Mouse (Mus musculus): ENCODE data around the gene Akap12. TPM values are rescaled to one million over a fixed set of nuclear protein-coding genes. Genes with fewer than 3 reads are reported as not detected.

Akap12 gene
- polyA plus RNA-seq, 1 experiment from 2014 or later = 58.9 TPM

DNA sequence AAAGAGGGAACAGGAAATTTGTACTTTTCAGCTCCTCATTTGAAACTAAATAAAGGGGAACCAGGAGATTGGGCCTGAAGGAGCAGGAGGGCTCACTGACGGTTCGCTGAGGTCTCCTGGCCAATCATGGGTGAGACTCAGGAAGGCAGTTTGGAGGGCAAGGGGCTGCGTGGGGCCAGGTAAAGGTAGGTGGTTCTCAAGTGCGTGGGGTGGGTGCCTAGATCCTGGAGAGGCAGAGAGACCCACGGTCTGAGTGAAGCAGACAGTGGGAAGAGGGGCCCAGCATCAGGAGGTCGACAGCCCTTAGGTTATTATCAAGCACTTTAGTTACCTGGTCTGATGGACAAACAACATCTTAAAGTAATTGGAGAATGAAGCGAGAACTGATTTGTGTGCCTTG is 108.1 kb downstream of the Akap12 start:
- 84% methylated on average over 7 of the region's 7 CpGs for WGBS
- TF ChIP-seq CTCF (IDR thresholded peaks at IDR 0.05; ENCODE audit: low read depth) = no peak
- no peak overlapping the region for H3K4me3 ChIP-seq (ENCODE audit: low read depth, low read length)
- no peak for ATAC-seq (ENCODE audit: insufficient read depth)
- H3K27me3 ChIP-seq (ENCODE audit: insufficient read depth, low read length) = no peaks in the 10 kb centered on the region
- no peak overlapping the region for H3K9ac ChIP-seq
- DNase-seq = no peak
- no peak overlapping the region for H3K27ac ChIP-seq (ENCODE audit: low read depth)
- peaks cover 7% of the 10 kb centered on the region; the same call in 1 of the 2 replicates for H3K4me1 ChIP-seq (ENCODE audit: insufficient read depth)
- H3K4me2 ChIP-seq = no peak overlapping the region
- no peaks in the 10 kb centered on the region for H3K9me3 ChIP-seq (ENCODE audit: low read depth, low read length)
- peaks cover 31% of the 10 kb centered on the region for H3K36me3 ChIP-seq (ENCODE audit: insufficient read depth)

- Histone ChIP-seq H3K9me3 (ENCODE audit: low read depth, low read length) (no peaks in the 10 kb centered on the region), H3K4me2 (no peak overlapping the region), H3K27ac (ENCODE audit: low read depth) (no peak overlapping the region), H3K27me3 (ENCODE audit: insufficient read depth, low read length) (no peaks in the 10 kb centered on the region), H3K36me3 (ENCODE audit: insufficient read depth) (peaks cover 28% of the 10 kb centered on the region), H3K4me1 (ENCODE audit: insufficient read depth) (peaks cover 7% of the 10 kb centered on the region; the same call in 1 of the 2 replicates), H3K4me3 (ENCODE audit: low read depth, low read length) (no peak overlapping the region), H3K9ac (no peak overlapping the region)
- no peak for TF ChIP-seq CTCF (IDR thresholded peaks at IDR 0.05; ENCODE audit: low read depth)
- 86% methylated on average over 4 of the region's 4 CpGs for WGBS
- ATAC-seq (ENCODE audit: insufficient read depth) (no peak), DNase-seq (no peak)
These were observed 108.6 kb downstream of the Akap12 start for GRCm38 (mm10) chr10:4374734-4375133.

GRCm38 (mm10) chr10:4375267-4375666 is 109.1 kb downstream of the Akap12 start:
- DNase-seq (no peak), ATAC-seq (ENCODE audit: insufficient read depth) (no peak)
- H3K9me3 ChIP-seq (ENCODE audit: low read depth, low read length) = no peaks in the 10 kb centered on the region
- H3K27ac ChIP-seq (ENCODE audit: low read depth) = no peak overlapping the region
- H3K4me1 ChIP-seq (ENCODE audit: insufficient read depth) = peaks cover 7% of the 10 kb centered on the region; the same call in 1 of the 2 replicates
- WGBS = 66% methylated on average over 7 of the region's 7 CpGs
- H3K4me3 ChIP-seq (ENCODE audit: low read depth, low read length) = no peak overlapping the region
- H3K36me3 ChIP-seq (ENCODE audit: insufficient read depth) = peaks cover 23% of the 10 kb centered on the region
- no peak overlapping the region for H3K4me2 ChIP-seq
- H3K27me3 ChIP-seq (ENCODE audit: insufficient read depth, low read length) = no peaks in the 10 kb centered on the region
- H3K9ac ChIP-seq = no peak overlapping the region
- TF ChIP-seq CTCF (IDR thresholded peaks at IDR 0.05; ENCODE audit: low read depth) = no peak

DNA sequence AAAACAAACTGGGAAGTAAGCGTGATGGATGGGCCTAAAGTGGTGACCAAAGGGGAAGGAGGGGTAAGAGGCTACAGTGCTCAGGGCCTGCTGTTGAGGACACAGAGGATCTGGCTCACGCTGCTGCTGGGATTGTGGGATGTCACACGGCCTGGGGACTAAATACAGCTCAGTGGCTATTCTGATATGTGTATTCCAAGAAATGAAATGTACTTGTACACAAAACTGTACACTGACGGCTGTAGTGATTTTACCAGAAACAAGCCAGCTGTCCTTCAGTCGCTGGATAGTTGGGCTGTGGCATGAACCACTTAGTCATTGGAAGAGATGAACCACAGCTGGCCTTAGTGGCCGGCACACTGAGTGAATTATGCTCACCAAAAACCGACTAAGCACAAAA is 110.3 kb downstream of the Akap12 start:
- H3K27me3 ChIP-seq (ENCODE audit: insufficient read depth, low read length) = no peaks in the 10 kb centered on the region
- H3K4me2 ChIP-seq = no peak overlapping the region
- H3K27ac ChIP-seq (ENCODE audit: low read depth) = 0 out of 2 replicates have a peak overlapping the region, but pooled peaks have one; percentile 3
- WGBS = 35% methylated on average over 7 of the region's 7 CpGs
- peaks cover 13% of the 10 kb centered on the region; the same call in 1 of the 2 replicates for H3K36me3 ChIP-seq (ENCODE audit: insufficient read depth)
- H3K4me3 ChIP-seq (ENCODE audit: low read depth, low read length) = no peak overlapping the region
- no peak overlapping the region for H3K9ac ChIP-seq
- peak; percentile 68 for DNase-seq
- H3K9me3 ChIP-seq (ENCODE audit: low read depth, low read length) = no peaks in the 10 kb centered on the region
- ATAC-seq (ENCODE audit: insufficient read depth) = peak; percentile 85
- TF ChIP-seq CTCF (IDR thresholded peaks at IDR 0.05; ENCODE audit: low read depth) = no peak
- H3K4me1 ChIP-seq (ENCODE audit: insufficient read depth) = peaks cover 7% of the 10 kb centered on the region; the same call in 1 of the 2 replicates

- Histone ChIP-seq H3K9me3 (ENCODE audit: low read depth, low read length) (no peaks in the 10 kb centered on the region), H3K9ac (no peak overlapping the region), H3K27ac (ENCODE audit: low read depth) (0 out of 2 replicates have a peak overlapping the region, but pooled peaks have one; percentile 3), H3K4me2 (no peak overlapping the region), H3K4me1 (ENCODE audit: insufficient read depth) (peaks cover 7% of the 10 kb centered on the region; the same call in 1 of the 2 replicates), H3K36me3 (ENCODE audit: insufficient read depth) (peaks cover 10% of the 10 kb centered on the region; the same call in 1 of the 2 replicates), H3K4me3 (ENCODE audit: low read depth, low read length) (no peak overlapping the region), H3K27me3 (ENCODE audit: insufficient read depth, low read length) (no peaks in the 10 kb centered on the region)
- peak; percentile 39 for DNase-seq
- 67% methylated on average over 7 of the region's 7 CpGs for WGBS
- peak; percentile 43; the same call in 1 of the 2 replicates for ATAC-seq (ENCODE audit: insufficient read depth)
- no peak for TF ChIP-seq CTCF (IDR thresholded peaks at IDR 0.05; ENCODE audit: low read depth)
These were observed 110.8 kb downstream of the Akap12 start for GRCm38 (mm10) chr10:4376931-4377330.

- no peak for ATAC-seq (ENCODE audit: insufficient read depth)
These were observed 114.6 kb downstream of the Akap12 start for GRCm38 (mm10) chr10:4380748-4381147.

DNA sequence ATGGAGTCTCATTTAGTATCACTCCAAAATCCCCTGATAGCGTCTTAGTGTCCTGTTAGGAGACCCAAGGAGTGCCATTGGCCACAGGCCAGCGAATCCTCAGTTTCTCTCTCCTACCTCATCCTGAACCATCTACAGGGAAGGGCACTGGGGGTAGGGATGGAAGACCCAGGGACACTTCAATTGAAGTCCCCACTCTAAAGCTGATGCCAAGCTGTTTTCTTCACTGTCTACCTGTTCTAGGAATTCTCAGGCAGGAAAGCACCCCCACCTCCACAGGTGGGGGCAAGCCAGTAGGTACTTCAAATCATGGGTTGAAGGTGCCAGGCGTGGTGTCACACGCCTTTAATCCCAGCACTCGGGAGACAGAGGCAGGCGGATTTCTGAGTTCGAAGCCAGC is 118.1 kb downstream of the Akap12 start:
- Histone ChIP-seq H3K4me3 (ENCODE audit: low read depth, low read length) (no peak overlapping the region), H3K9me3 (ENCODE audit: low read depth, low read length) (no peaks in the 10 kb centered on the region), H3K4me1 (ENCODE audit: insufficient read depth) (peaks cover 2% of the 10 kb centered on the region), H3K9ac (no peak overlapping the region), H3K36me3 (ENCODE audit: insufficient read depth) (no peaks in the 10 kb centered on the region), H3K4me2 (no peak overlapping the region), H3K27me3 (ENCODE audit: insufficient read depth, low read length) (no peaks in the 10 kb centered on the region), H3K27ac (ENCODE audit: low read depth) (no peak overlapping the region)
- 88% methylated on average over 7 of the region's 7 CpGs for WGBS
- DNase-seq (no peak), ATAC-seq (ENCODE audit: insufficient read depth) (no peak)
- TF ChIP-seq CTCF (IDR thresholded peaks at IDR 0.05; ENCODE audit: low read depth) = no peak

More at GRCm38 (mm10) chr10:4380748-4381147, 114.6 kb downstream of the Akap12 start:
- no peak for TF ChIP-seq CTCF (IDR thresholded peaks at IDR 0.05; ENCODE audit: low read depth)
- H3K9ac ChIP-seq = no peak overlapping the region
- WGBS = 83% methylated on average over 5 of the region's 5 CpGs
- DNase-seq = no peak
- H3K27me3 ChIP-seq (ENCODE audit: insufficient read depth, low read length) = no peaks in the 10 kb centered on the region
- no peak overlapping the region for H3K27ac ChIP-seq (ENCODE audit: low read depth)
- no peak overlapping the region for H3K4me3 ChIP-seq (ENCODE audit: low read depth, low read length)
- no peaks in the 10 kb centered on the region for H3K9me3 ChIP-seq (ENCODE audit: low read depth, low read length)
- H3K4me2 ChIP-seq = no peak overlapping the region
- H3K36me3 ChIP-seq (ENCODE audit: insufficient read depth) = no peaks in the 10 kb centered on the region
- H3K4me1 ChIP-seq (ENCODE audit: insufficient read depth) = peaks cover 7% of the 10 kb centered on the region; the same call in 1 of the 2 replicates

All from lung, embryonic 14.5 days (tissue).